Mouse (Mus musculus) kidney, adult 2 months (tissue): ENCODE results near the gene Rrp15. TPM values are rescaled to one million over a fixed set of nuclear protein-coding genes. Genes with fewer than 3 reads are reported as not detected.
A peak's percentile ranks its signal among the peaks of the same experiment; 100 is the strongest.

Experiments
- DNase-seq: peaks from one replicate; pipeline ENCODE4 v3.0.0; 2021
- H3K27ac ChIP-seq: fragments of 200-500 bp; 2 replicates; pipeline ENCODE4 v1.5.1; 2012; ENCODE audit warnings: low read depth, low read length, control low read depth, inconsistent platforms; ENCODE audit not compliant: insufficient read depth
- H3K27me3 ChIP-seq: fragments of 200-500 bp; replicated peaks from 2 replicates; pipeline ENCODE4 v1.6.1; 2012; ENCODE audit warnings: mild to moderate bottlenecking, moderate library complexity, low read length, inconsistent platforms; ENCODE audit not compliant: control insufficient read depth, insufficient read depth
- H3K36me3 ChIP-seq: fragments of 200-500 bp; 2 replicates; pipeline ENCODE4 v1.6.1; 2012; ENCODE audit warnings: mild to moderate bottlenecking, moderate library complexity, low read length, inconsistent platforms; ENCODE audit not compliant: control insufficient read depth, insufficient read depth
- H3K4me1 ChIP-seq: fragments of 200-500 bp; 2 replicates; pipeline ENCODE4 v1.6.1; 2011; ENCODE audit warnings: low read length; ENCODE audit not compliant: control insufficient read depth, insufficient read depth
- H3K4me3 ChIP-seq: fragments of 200-500 bp; 2 replicates; pipeline ENCODE4 v1.5.1; 2011; ENCODE audit warnings: mild to moderate bottlenecking, low read depth, low read length, control low read depth; ENCODE audit not compliant: insufficient read depth
- CTCF ChIP-seq: fragments of 200-500 bp; conservative IDR thresholded peaks from 2 replicates; pipeline ENCODE4 v1.5.1; 2011; ENCODE audit warnings: low read depth, mild to moderate bottlenecking, control low read depth, low read length, moderate library complexity, mixed read lengths; ENCODE audit not compliant: insufficient read depth, insufficient read length
- POLR2A ChIP-seq: fragments of 200-500 bp; IDR thresholded peaks from one replicate; pipeline ENCODE4 v1.6.1; 2011; ENCODE audit warnings: low read depth, low read length, control low read depth
- WGBS: fragments of 180-500 bp; shearing (Covaris S2); methylation state at CpG from one replicate; pipeline ENCODE4 v1.1.7; 2018; 5-methylcytosine and 5-hydroxymethylcytosine counted together
- polyA plus RNA-seq: library from polyadenylated mRNA; depleted of rRNA; stranded (reverse); fragments of >200 nt; gene quantifications from 2 replicates; pipeline ENCODE4 v1.2.3, GENCODE M21; 2012

Gene Rrp15
- polyA plus RNA-seq, 1 experiment, result 4.5 TPM

DNA sequence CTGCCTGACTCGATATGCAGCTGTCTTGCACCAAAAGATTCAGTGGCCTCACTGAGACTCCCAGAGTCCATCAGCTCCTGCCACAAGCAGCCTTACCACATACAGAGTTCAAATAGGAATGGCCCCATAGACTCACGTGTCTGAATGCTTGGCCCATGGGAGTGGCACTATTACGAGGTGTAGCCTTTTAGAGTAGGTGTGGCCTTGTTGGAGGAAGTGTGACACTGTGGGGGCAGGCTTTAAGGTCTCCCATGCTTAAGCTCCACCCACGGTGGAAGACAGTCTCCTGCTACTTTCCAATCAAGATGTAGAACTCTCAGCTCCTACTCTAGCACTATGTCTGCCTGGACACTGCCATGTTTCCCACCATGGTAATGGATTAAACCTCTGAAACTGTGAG, 20.4 kb downstream of the Rrp15 start:
- no peaks in the 10 kb centered on the region for H3K36me3 ChIP-seq
- no peaks in the 10 kb centered on the region for H3K4me1 ChIP-seq
- TF ChIP-seq CTCF (no peak), POLR2A (no peak)
- no peak overlapping the region for H3K4me3 ChIP-seq
- no peaks in the 10 kb centered on the region for H3K27me3 ChIP-seq
- no peak overlapping the region for H3K27ac ChIP-seq
- WGBS, result 74% methylated on average over 4 of the region's 4 CpGs
- no peak for DNase-seq

DNA sequence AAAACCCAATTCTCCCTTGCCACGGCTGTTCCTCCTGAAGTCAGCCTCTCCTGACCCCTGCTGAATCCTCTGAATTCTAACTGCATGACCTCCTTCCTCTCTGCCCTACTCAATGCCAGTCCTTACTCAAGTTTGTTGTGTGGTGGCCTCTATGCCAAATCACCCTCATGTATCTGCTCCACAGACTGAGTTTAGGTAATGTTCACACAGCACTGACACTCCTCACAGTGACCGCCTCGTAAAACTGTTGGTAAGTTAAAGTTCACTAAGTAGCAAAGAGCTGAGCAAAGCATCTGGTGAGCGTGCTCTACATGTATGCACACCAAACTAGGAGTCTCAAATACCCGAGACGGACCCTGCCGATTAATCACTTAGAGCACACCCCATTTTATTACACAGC, 23.0 kb downstream of the Rrp15 start:
- Histone ChIP-seq H3K4me1 (no peaks in the 10 kb centered on the region), H3K4me3 (no peak overlapping the region), H3K36me3 (no peaks in the 10 kb centered on the region), H3K27ac (no peak overlapping the region), H3K27me3 (no peaks in the 10 kb centered on the region)
- no peak for TF ChIP-seq POLR2A
- no peak for TF ChIP-seq CTCF
- 45% methylated on average over 7 of the region's 7 CpGs for WGBS
- peak; percentile 48 for DNase-seq

DNA sequence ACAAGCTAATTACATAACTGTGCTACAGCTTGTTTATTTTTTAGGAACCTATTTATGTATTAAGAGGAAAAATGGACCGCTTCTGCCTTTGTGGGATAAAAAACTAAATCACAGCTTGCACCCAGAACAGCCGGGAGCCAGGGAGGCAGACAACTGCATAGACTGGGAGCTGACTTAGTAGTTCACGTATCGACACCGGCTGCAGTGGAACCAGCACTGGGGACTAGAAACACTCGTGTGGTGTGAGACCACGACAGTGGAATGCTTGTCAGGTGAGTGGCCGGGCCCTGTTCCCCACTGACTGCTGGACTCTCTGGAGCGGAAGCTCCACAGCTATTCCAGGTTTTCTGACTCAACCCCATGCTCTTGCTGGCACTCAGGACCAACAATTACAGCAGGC, 26.9 kb downstream of the Rrp15 start:
- H3K27ac ChIP-seq, result no peak overlapping the region
- no peaks in the 10 kb centered on the region for H3K4me1 ChIP-seq
- H3K4me3 ChIP-seq, result no peak overlapping the region
- no peaks in the 10 kb centered on the region for H3K27me3 ChIP-seq
- TF ChIP-seq POLR2A (no peak), CTCF (no peak)
- 89% methylated on average over 9 of the region's 9 CpGs for WGBS
- no peaks in the 10 kb centered on the region for H3K36me3 ChIP-seq
- DNase-seq, result no peak

DNA sequence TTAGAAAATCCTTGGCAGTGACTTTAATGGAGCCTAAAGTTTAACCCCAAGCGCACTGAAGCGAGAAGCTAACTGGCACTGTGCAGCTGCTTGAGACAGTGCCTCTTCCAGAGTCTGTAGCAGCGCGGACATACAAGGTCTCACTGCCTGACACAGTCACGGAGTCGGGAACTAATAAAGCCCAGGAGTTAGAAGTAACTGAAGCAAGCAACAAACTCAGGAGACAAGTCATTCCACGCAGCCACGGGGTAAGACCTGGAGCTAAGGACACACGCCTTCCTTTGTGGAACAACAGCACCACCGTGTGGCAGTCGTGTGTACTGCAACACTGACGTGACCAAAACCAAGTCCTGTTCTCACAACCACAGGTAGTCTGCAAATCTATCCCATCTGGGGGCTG, 27.3 kb downstream of the Rrp15 start:
- 15% methylated on average over 12 of the region's 12 CpGs for WGBS
- no peak for TF ChIP-seq POLR2A
- peak; percentile 100 for TF ChIP-seq CTCF
- no peak overlapping the region for H3K27ac ChIP-seq
- H3K4me1 ChIP-seq, result no peaks in the 10 kb centered on the region
- peak; percentile 80 for DNase-seq
- no peaks in the 10 kb centered on the region for H3K27me3 ChIP-seq
- no peaks in the 10 kb centered on the region for H3K36me3 ChIP-seq
- H3K4me3 ChIP-seq, result no peak overlapping the region

DNA sequence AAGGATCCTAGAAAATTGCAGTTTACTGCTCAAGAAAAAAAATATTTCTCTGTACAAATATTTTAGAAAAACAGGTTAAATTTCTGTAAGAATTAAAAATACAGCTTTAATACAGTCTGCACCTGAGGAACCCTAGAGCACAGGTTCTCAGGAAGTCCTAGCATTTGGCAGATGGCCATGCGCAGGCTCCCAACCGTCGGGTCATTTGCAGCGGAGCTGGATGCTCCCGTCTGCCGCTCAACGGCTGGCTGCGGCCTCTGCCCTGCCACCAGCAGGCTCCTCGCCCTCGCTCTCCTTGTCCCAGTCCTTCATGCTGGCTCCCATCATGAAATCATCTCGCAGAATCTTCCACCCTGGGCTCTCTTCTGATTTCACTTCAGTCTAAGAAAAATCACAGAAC, 28.0 kb downstream of the Rrp15 start:
- Histone ChIP-seq H3K36me3 (no peaks in the 10 kb centered on the region), H3K27me3 (no peaks in the 10 kb centered on the region), H3K27ac (no peak overlapping the region), H3K4me3 (no peak overlapping the region), H3K4me1 (no peaks in the 10 kb centered on the region)
- TF ChIP-seq CTCF, result no peak
- TF ChIP-seq POLR2A, result no peak
- peak; percentile 45 for DNase-seq
- WGBS, result 54% methylated on average over 11 of the region's 11 CpGs

DNA sequence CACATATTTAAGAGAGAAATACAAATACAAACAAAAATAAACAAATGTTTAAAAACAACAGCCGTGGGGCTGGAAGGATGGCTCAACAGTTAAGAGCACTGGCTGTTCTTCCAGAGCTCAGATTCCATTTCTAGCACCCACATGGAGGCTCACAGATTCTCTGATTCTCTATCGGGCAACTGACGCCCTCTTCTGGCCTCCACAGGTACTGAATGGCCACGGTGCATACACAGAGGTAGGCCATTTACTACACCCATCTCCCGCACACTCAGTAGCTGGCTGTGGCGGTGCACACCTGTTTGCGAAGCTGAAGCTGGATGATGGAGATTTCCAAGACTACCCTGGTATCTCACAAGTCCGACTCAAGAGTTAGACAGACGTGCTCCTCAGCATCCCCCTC, 29.4 kb downstream of the Rrp15 start:
- no peaks in the 10 kb centered on the region for H3K36me3 ChIP-seq
- TF ChIP-seq CTCF (peak; percentile 30; the same call in 1 of the 2 replicates), POLR2A (no peak)
- DNase-seq, result no peak
- H3K27me3 ChIP-seq, result no peaks in the 10 kb centered on the region
- H3K4me1 ChIP-seq, result no peaks in the 10 kb centered on the region
- WGBS, result 94% methylated on average over 9 of the region's 9 CpGs
- H3K27ac ChIP-seq, result no peak overlapping the region
- H3K4me3 ChIP-seq, result no peak overlapping the region

DNA sequence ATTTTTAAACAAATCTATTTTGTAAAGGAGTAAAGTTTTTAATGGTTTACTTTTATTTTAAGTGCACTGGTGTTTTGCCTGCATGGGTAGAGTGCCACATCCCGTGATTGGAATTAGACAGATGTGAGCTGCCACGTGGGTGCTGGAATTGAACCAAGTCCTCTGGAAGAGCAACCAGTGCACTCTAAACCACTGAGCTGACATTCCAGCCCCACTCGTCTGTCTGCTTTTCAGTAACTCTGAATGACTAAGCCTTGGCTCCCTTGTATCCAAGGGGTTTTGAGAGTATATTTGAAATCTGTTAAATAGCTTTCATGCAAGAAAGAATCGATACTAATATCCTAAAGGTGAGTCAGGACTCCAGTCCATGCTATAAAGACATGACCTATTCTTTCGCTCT, 30.3 kb downstream of the Rrp15 start:
- TF ChIP-seq CTCF, result no peak
- TF ChIP-seq POLR2A, result no peak
- no peaks in the 10 kb centered on the region for H3K36me3 ChIP-seq
- WGBS, result 59% methylated on average over 5 of the region's 5 CpGs
- H3K4me1 ChIP-seq, result no peaks in the 10 kb centered on the region
- H3K27me3 ChIP-seq, result no peaks in the 10 kb centered on the region
- peak; percentile 58 for DNase-seq
- H3K4me3 ChIP-seq, result no peak overlapping the region
- H3K27ac ChIP-seq, result no peak overlapping the region

DNA sequence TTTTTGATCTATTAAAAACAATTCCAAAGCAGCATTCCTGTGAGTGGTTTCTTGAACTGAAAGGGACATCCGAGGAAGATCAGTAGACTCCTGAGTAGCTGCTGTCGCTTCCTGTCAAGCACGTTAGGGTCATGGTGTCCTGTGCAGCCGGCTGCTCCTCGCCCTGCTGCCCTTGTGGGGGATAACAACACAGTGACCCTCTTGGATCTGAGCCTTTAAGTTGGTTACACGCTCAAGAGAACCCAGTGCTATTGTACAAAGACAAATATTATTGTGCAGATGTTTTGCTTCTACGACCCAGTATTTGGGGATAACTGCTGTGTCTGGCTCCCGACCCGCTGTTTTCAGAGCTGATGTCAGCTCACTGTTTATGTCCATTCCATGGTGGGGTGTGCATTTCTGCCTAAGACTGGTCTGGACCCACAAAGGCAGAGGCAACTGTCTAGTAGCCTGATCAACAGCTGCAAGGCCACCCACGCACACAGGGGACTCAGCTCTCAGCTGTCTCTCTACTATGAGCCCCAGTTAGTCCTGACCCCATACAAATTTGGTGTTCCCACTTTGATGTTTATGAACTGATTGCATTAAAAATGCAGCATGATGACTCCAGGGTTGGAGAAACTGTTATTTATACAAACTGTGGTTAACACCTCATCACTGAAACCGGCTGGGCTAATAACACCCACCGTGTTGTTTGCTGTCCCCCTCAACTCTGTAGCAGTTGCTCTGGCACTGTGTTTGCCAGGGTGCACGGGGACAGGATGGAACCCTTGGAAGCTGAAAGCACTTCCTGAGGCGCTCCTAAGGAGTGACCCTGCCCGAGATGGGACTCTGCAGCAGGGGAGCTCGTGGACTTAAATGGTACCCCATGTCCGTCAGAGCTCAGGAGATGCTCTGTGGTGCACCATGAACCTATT, 33.9 kb downstream of the Rrp15 start:
- WGBS, result 76% methylated on average over 17 of the region's 17 CpGs
- no peaks in the 10 kb centered on the region for H3K27me3 ChIP-seq
- no peaks in the 10 kb centered on the region for H3K36me3 ChIP-seq
- H3K4me3 ChIP-seq, result no peak overlapping the region
- H3K27ac ChIP-seq, result no peak overlapping the region
- no peaks in the 10 kb centered on the region for H3K4me1 ChIP-seq
- TF ChIP-seq CTCF, result no peak
- no peak for TF ChIP-seq POLR2A
- DNase-seq, result no peak
